Mouse (Mus musculus) lung, embryonic 16.5 days (tissue): Measurements from ENCODE around the gene Zswim4. TPM values are rescaled to one million over a fixed set of nuclear protein-coding genes. Genes with fewer than 3 reads are reported as not detected.

Experiments used
- ATAC-seq: fragments of 200-750 bp; cut with Nextera tagmentation; 2 replicates; pipeline ENCODE4 v1.8.0; 2017; ENCODE audit warnings: low read depth, mild to moderate bottlenecking, moderate library complexity
- H3K27ac ChIP-seq: fragments of 300-500 bp; sonication (generic); 2 replicates; pipeline ENCODE4 v1.5.1; 2014; ENCODE audit warnings: mild to moderate bottlenecking, control low read depth, low read length
- H3K27me3 ChIP-seq: fragments of 300-500 bp; sonication (generic); 2 replicates; pipeline ENCODE4 v1.6.1; 2014; ENCODE audit warnings: low read depth, low read length, mixed read lengths; ENCODE audit not compliant: control insufficient read depth, insufficient read depth
- H3K36me3 ChIP-seq: fragments of 300-500 bp; sonication (generic); 2 replicates; pipeline ENCODE4 v1.6.1; 2014; ENCODE audit warnings: low read length; ENCODE audit not compliant: control insufficient read depth, insufficient read depth
- H3K4me1 ChIP-seq: fragments of 300-500 bp; sonication (generic); replicated peaks from 2 replicates; pipeline ENCODE4 v1.6.1; 2014; ENCODE audit warnings: low read length, mixed read lengths; ENCODE audit not compliant: control insufficient read depth, insufficient read depth
- H3K4me2 ChIP-seq: fragments of 300-500 bp; sonication (generic); 2 replicates; pipeline ENCODE4 v1.6.1; 2014; ENCODE audit warnings: low read depth, low read length, control low read depth
- H3K4me3 ChIP-seq: fragments of 300-500 bp; sonication (generic); 2 replicates; pipeline ENCODE4 v1.5.1; 2014; ENCODE audit warnings: mild to moderate bottlenecking, low read length, control low read depth
- H3K9ac ChIP-seq: fragments of 300-500 bp; sonication (generic); 2 replicates; pipeline ENCODE4 v1.6.1; 2014; ENCODE audit warnings: low read length, control low read depth
- H3K9me3 ChIP-seq: fragments of 300-500 bp; sonication (generic); 2 replicates; pipeline ENCODE4 v1.6.1; 2016; ENCODE audit warnings: low read length; ENCODE audit not compliant: control insufficient read depth
- WGBS: fragments of 180-500 bp; shearing (Covaris S2); extraction: QIAGEN DNeasy Blood & Tissue Kit; methylation state at CpG from one replicate; pipeline ENCODE4 v1.1.7; 2014; 5-methylcytosine and 5-hydroxymethylcytosine counted together
- polyA plus RNA-seq: library from polyadenylated mRNA; unstranded; fragments of >200 nt; fragmentation: Nextera tagmentation; extraction: Ambion mirVana; gene quantifications from 2 replicates; pipeline ENCODE4 v1.2.1, GENCODE M21; 2015

The Zswim4 gene
- polyA plus RNA-seq, 1 experiment from 2014 or later, result 14.6 TPM

GRCm38 (mm10) chr8:84202938-84203917, 33.6 kb downstream of the Zswim4 start:
- 7% methylated on average over 34 of the region's 34 CpGs for WGBS
- Histone ChIP-seq H3K4me3 (peak overlapping the region; percentile 85), H3K36me3 (peaks cover 4% of the 10 kb centered on the region), H3K4me2 (peak overlapping the region; percentile 97), H3K4me1 (peaks cover 53% of the 10 kb centered on the region), H3K9me3 (no peaks in the 10 kb centered on the region), H3K9ac (peak overlapping the region; percentile 95), H3K27me3 (no peaks in the 10 kb centered on the region), H3K27ac (peak overlapping the region; percentile 99)
- peak; percentile 66 for ATAC-seq

- H3K4me2 ChIP-seq, result peak overlapping the region; percentile 97
- no peak for ATAC-seq
- peaks cover 54% of the 10 kb centered on the region for H3K4me1 ChIP-seq
- peak overlapping the region; percentile 99 for H3K27ac ChIP-seq
- peak overlapping the region; percentile 85 for H3K4me3 ChIP-seq
- H3K9me3 ChIP-seq, result no peaks in the 10 kb centered on the region
- H3K27me3 ChIP-seq, result no peaks in the 10 kb centered on the region
- peak overlapping the region; percentile 95 for H3K9ac ChIP-seq
- 66% methylated on average over 9 of the region's 9 CpGs for WGBS
- peaks cover 4% of the 10 kb centered on the region for H3K36me3 ChIP-seq
Measured at GRCm38 (mm10) chr8:84202466-84202865, 34.4 kb downstream of the Zswim4 start.

- Histone ChIP-seq H3K27ac (peak overlapping the region; percentile 99), H3K36me3 (peaks cover under 1% of the 10 kb centered on the region), H3K4me2 (peak overlapping the region; percentile 97), H3K9me3 (no peaks in the 10 kb centered on the region), H3K4me1 (peaks cover 53% of the 10 kb centered on the region), H3K4me3 (peak overlapping the region; percentile 85), H3K27me3 (no peaks in the 10 kb centered on the region), H3K9ac (peak overlapping the region; percentile 95)
- 42% methylated on average over 15 of the region's 15 CpGs for WGBS
- ATAC-seq, result no peak
Measured at GRCm38 (mm10) chr8:84201545-84202245, 35.2 kb downstream of the Zswim4 start.

GRCm38 (mm10) chr8:84200652-84201544, 36.0 kb downstream of the Zswim4 start:
- ATAC-seq, result peak; percentile 44
- Histone ChIP-seq H3K9ac (peak overlapping the region; percentile 95), H3K36me3 (no peaks in the 10 kb centered on the region), H3K27me3 (no peaks in the 10 kb centered on the region), H3K9me3 (no peaks in the 10 kb centered on the region), H3K4me1 (peaks cover 53% of the 10 kb centered on the region), H3K4me2 (peak overlapping the region; percentile 97), H3K27ac (peak overlapping the region; percentile 99), H3K4me3 (peak overlapping the region; percentile 85)
- 4% methylated on average over 32 of the region's 70 CpGs for WGBS

- WGBS, result 23% methylated on average over 8 of the region's 8 CpGs
- Histone ChIP-seq H3K36me3 (no peaks in the 10 kb centered on the region), H3K9ac (peak overlapping the region; percentile 95), H3K27ac (peak overlapping the region; percentile 99), H3K4me1 (peaks cover 53% of the 10 kb centered on the region), H3K4me3 (peak overlapping the region; percentile 85), H3K27me3 (no peaks in the 10 kb centered on the region), H3K9me3 (no peaks in the 10 kb centered on the region), H3K4me2 (peak overlapping the region; percentile 97)
- no peak for ATAC-seq
Measured at GRCm38 (mm10) chr8:84200126-84200555, 36.7 kb downstream of the Zswim4 start.

GRCm38 (mm10) chr8:84199348-84200125, 37.3 kb downstream of the Zswim4 start:
- no peaks in the 10 kb centered on the region for H3K27me3 ChIP-seq
- H3K27ac ChIP-seq, result peak overlapping the region; percentile 99
- no peak overlapping the region for H3K4me3 ChIP-seq
- no peak for ATAC-seq
- H3K4me1 ChIP-seq, result peaks cover 53% of the 10 kb centered on the region
- 40% methylated on average over 11 of the region's 11 CpGs for WGBS
- H3K9me3 ChIP-seq, result no peaks in the 10 kb centered on the region
- H3K4me2 ChIP-seq, result no peak overlapping the region; the same call in 1 of the 2 replicates
- H3K36me3 ChIP-seq, result no peaks in the 10 kb centered on the region
- peak overlapping the region; percentile 95 for H3K9ac ChIP-seq

- 23% methylated on average over 4 of the region's 4 CpGs for WGBS
- Histone ChIP-seq H3K36me3 (no peaks in the 10 kb centered on the region), H3K27ac (peak overlapping the region; percentile 99), H3K4me1 (peaks cover 47% of the 10 kb centered on the region), H3K4me3 (no peak overlapping the region), H3K4me2 (peak overlapping the region; percentile 65), H3K27me3 (no peaks in the 10 kb centered on the region), H3K9me3 (no peaks in the 10 kb centered on the region), H3K9ac (peak overlapping the region; percentile 76)
- no peak for ATAC-seq
Measured at GRCm38 (mm10) chr8:84198871-84199270, 38.0 kb downstream of the Zswim4 start.
